Mouse (Mus musculus) myocyte (in vitro differentiated cells): ENCODE results near the gene Ube2d1. TPM values are rescaled to one million over a fixed set of nuclear protein-coding genes. Genes with fewer than 3 reads are reported as not detected.

Experiments used
- H3K27me3 ChIP-seq: one replicate; pipeline ENCODE4 v1.6.1; 2011; ENCODE audit not compliant: control insufficient read depth, insufficient read depth, insufficient read length
- H3K36me3 ChIP-seq: one replicate; pipeline ENCODE4 v1.6.1; 2011; ENCODE audit not compliant: control insufficient read depth, insufficient read depth
- H3K4me2 ChIP-seq: one replicate; pipeline ENCODE4 v1.6.1; 2011; ENCODE audit warnings: low read depth, control low read depth
- H3K4me3 ChIP-seq: one replicate; pipeline ENCODE4 v1.5.1; 2011; ENCODE audit warnings: mild to moderate bottlenecking, control low read depth, moderate library complexity
- H3K79me2 ChIP-seq: one replicate; pipeline ENCODE4 v1.6.1; 2011; ENCODE audit not compliant: control insufficient read depth, insufficient read depth
- H3ac ChIP-seq: one replicate; pipeline ENCODE4 v1.6.1; 2011; ENCODE audit not compliant: control insufficient read depth, insufficient read length
- CEBPB ChIP-seq: IDR thresholded peaks from 2 replicates; pipeline ENCODE4 v1.6.1; 2011; ENCODE audit warnings: mild to moderate bottlenecking, moderate library complexity; ENCODE audit not compliant: poor library complexity, insufficient read depth, severe bottlenecking
- E2F4 ChIP-seq: IDR thresholded peaks from one replicate; pipeline ENCODE4 v1.6.1; 2011; ENCODE audit warnings: mild to moderate bottlenecking, control low read depth, moderate library complexity; ENCODE audit not compliant: insufficient read depth
- MAX ChIP-seq: IDR thresholded peaks from one replicate; pipeline ENCODE4 v1.6.1; 2011; ENCODE audit warnings: low read depth, mild to moderate bottlenecking, control low read depth
- MYOD1 ChIP-seq, 3 experiments: IDR thresholded peaks; one replicate each; pipeline ENCODE4 v1.6.1; 2011; ENCODE audit warnings: control low read depth in 2 of 3, low read depth in 2 of 3, mild to moderate bottlenecking in 2 of 3, moderate library complexity in 1 of 3; ENCODE audit not compliant: insufficient read length in 2 of 3, control insufficient read depth in 1 of 3
- MYOG ChIP-seq, 3 experiments: IDR thresholded peaks; one replicate each; pipeline ENCODE4 v1.6.1; 2011; ENCODE audit warnings: control low read depth in 2 of 3, low read depth in 2 of 3, mild to moderate bottlenecking in 2 of 3; ENCODE audit not compliant: insufficient read length in 2 of 3, control insufficient read depth in 1 of 3, insufficient read depth in 1 of 3
- POLR2A ChIP-seq: IDR thresholded peaks from one replicate; pipeline ENCODE4 v1.6.1; 2011; ENCODE audit warnings: low read depth, mild to moderate bottlenecking, control low read depth, moderate library complexity; ENCODE audit not compliant: insufficient read length
- POLR2AphosphoS2 ChIP-seq: IDR thresholded peaks from one replicate; pipeline ENCODE4 v1.6.1; 2011; ENCODE audit warnings: low read depth, control low read depth; ENCODE audit not compliant: insufficient read length
- REST ChIP-seq: IDR thresholded peaks from one replicate; pipeline ENCODE4 v1.6.1; 2011; ENCODE audit warnings: mild to moderate bottlenecking, control low read depth, moderate library complexity; ENCODE audit not compliant: insufficient read depth, insufficient read length
- SRF ChIP-seq: IDR thresholded peaks from one replicate; pipeline ENCODE4 v1.6.1; 2011; ENCODE audit warnings: low read depth; ENCODE audit not compliant: control insufficient read depth, insufficient read length
- TCF12 ChIP-seq: IDR thresholded peaks from one replicate; pipeline ENCODE4 v1.6.1; 2011; ENCODE audit warnings: mild to moderate bottlenecking, control low read depth; ENCODE audit not compliant: poor library complexity, insufficient read depth, severe bottlenecking
- TCF3 ChIP-seq: IDR thresholded peaks from one replicate; pipeline ENCODE4 v1.6.1; 2011; ENCODE audit warnings: low read depth, control low read depth; ENCODE audit not compliant: insufficient read length
- USF1 ChIP-seq: IDR thresholded peaks from one replicate; pipeline ENCODE4 v1.6.1; 2011; ENCODE audit warnings: low read depth, mild to moderate bottlenecking, control low read depth, moderate library complexity
- polyA plus RNA-seq: library from polyadenylated mRNA; unstranded; fragments of >200 nt; fragmentation: generic; extraction: Trizol; gene quantifications from one replicate; pipeline ENCODE4 v1.2.1, GENCODE M21; 2012; ENCODE audit warnings: missing spikeins

The Ube2d1 gene
- polyA plus RNA-seq, 1 experiment, result 69.3 TPM

DNA sequence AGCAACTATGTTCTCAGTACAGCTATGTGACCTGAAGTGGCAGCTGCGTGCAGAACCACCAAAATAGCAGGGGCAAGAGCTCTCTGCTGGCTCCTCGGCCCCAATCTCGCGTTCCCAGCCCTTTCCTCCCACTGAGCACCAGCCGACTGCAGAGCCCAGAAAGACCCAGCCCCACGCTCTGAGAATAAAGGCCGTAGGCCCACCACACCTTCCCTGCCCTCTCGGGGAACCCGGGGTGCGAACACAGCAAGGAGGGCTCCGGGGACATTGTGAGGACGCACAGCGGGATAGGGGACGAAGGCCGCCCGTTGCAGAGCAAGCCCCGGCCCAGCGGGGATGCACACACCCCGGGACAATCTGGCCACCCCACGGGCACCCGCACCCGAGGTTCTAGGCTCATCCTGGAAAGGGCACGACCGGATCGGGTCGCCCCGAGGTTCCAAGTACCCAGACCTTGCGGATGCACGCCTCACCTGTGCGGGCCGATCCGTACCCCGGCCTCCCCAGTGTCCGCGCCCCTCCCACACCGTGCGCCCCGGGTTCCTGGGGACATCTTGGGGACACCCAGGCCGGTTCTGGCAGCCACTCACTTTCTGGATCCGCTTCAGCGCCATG lies 444 bp downstream of the Ube2d1 start:
- Histone ChIP-seq H3K4me3 (peak overlapping the region; percentile 80), H3ac (peak overlapping the region; percentile 66), H3K27me3 (no peaks in the 10 kb centered on the region), H3K79me2 (peaks cover 52% of the 10 kb centered on the region), H3K36me3 (no peaks in the 10 kb centered on the region), H3K4me2 (peak overlapping the region; percentile 68)
- TF ChIP-seq TCF12, result no peak
- TF ChIP-seq MYOD1 (IDR thresholded peaks at IDR 0.05; ENCODE audit: control insufficient read depth in 1 of 3, insufficient read length in 2 of 3, low read depth in 2 of 3), result peak; percentile 50 to 71 (median 54)
- TF ChIP-seq MYOG (IDR thresholded peaks at IDR 0.05; ENCODE audit: control insufficient read depth in 1 of 3, insufficient read depth in 1 of 3, insufficient read length in 2 of 3, low read depth in 2 of 3), result peak in 2 of 3 experiments; percentile 61 to 71

GRCm38 (mm10) chr10:71284131-71284510 lies 941 bp downstream of the Ube2d1 start:
- Histone ChIP-seq H3K4me3 (peak overlapping the region; percentile 80), H3ac (peak overlapping the region; percentile 66), H3K36me3 (no peaks in the 10 kb centered on the region), H3K27me3 (no peaks in the 10 kb centered on the region), H3K79me2 (peaks cover 57% of the 10 kb centered on the region), H3K4me2 (peak overlapping the region; percentile 68)
- TF ChIP-seq REST (no peak), TCF12 (no peak), SRF (no peak), POLR2A (no peak), E2F4 (no peak), CEBPB (no peak), USF1 (no peak), MYOD1 (IDR thresholded peaks at IDR 0.05; ENCODE audit: control insufficient read depth in 1 of 3, insufficient read length in 2 of 3, low read depth in 2 of 3) (no peak), POLR2AphosphoS2 (no peak), MYOG (IDR thresholded peaks at IDR 0.05; ENCODE audit: control insufficient read depth in 1 of 3, insufficient read depth in 1 of 3, insufficient read length in 2 of 3, low read depth in 2 of 3) (no peak), MAX (no peak), TCF3 (no peak)

GRCm38 (mm10) chr10:71273008-71273739 lies 11.9 kb downstream of the Ube2d1 start:
- no peaks in the 10 kb centered on the region for H3K36me3 ChIP-seq
- H3K79me2 ChIP-seq, result peaks cover 91% of the 10 kb centered on the region

GRCm38 (mm10) chr10:71267973-71268372 lies 17.1 kb downstream of the Ube2d1 start:
- no peaks in the 10 kb centered on the region for H3K36me3 ChIP-seq
- no peak overlapping the region for H3K4me3 ChIP-seq
- H3K27me3 ChIP-seq, result no peaks in the 10 kb centered on the region
- H3ac ChIP-seq, result no peak overlapping the region
- H3K79me2 ChIP-seq, result peaks cover 79% of the 10 kb centered on the region
- no peak for TF ChIP-seq TCF3
- TF ChIP-seq CEBPB, result no peak
- TF ChIP-seq POLR2A, result no peak
- TF ChIP-seq E2F4, result no peak
- TF ChIP-seq USF1, result no peak
- no peak for TF ChIP-seq POLR2AphosphoS2
- no peak for TF ChIP-seq MYOD1 (IDR thresholded peaks at IDR 0.05; ENCODE audit: control insufficient read depth in 1 of 3, insufficient read length in 2 of 3, low read depth in 2 of 3)
- TF ChIP-seq REST, result no peak
- no peak for TF ChIP-seq MYOG (IDR thresholded peaks at IDR 0.05; ENCODE audit: control insufficient read depth in 1 of 3, insufficient read depth in 1 of 3, insufficient read length in 2 of 3, low read depth in 2 of 3)
- TF ChIP-seq SRF, result no peak
- TF ChIP-seq TCF12, result no peak
- TF ChIP-seq MAX, result no peak
- no peak overlapping the region for H3K4me2 ChIP-seq

More at GRCm38 (mm10) chr10:71273008-71273739, 11.9 kb downstream of the Ube2d1 start:
- no peak for TF ChIP-seq SRF
- no peak for TF ChIP-seq CEBPB
- TF ChIP-seq MYOG (IDR thresholded peaks at IDR 0.05; ENCODE audit: control insufficient read depth in 1 of 3, insufficient read depth in 1 of 3, insufficient read length in 2 of 3, low read depth in 2 of 3), result no peak
- TF ChIP-seq MAX, result no peak
- TF ChIP-seq POLR2A, result no peak
- TF ChIP-seq TCF12, result no peak
- no peak for TF ChIP-seq USF1
- no peak for TF ChIP-seq REST
- TF ChIP-seq E2F4, result no peak
- no peak for TF ChIP-seq POLR2AphosphoS2
- no peak for TF ChIP-seq TCF3
- no peak for TF ChIP-seq MYOD1 (IDR thresholded peaks at IDR 0.05; ENCODE audit: control insufficient read depth in 1 of 3, insufficient read length in 2 of 3, low read depth in 2 of 3)
- H3K27me3 ChIP-seq, result no peaks in the 10 kb centered on the region
- H3K4me2 ChIP-seq, result no peak overlapping the region
- no peak overlapping the region for H3K4me3 ChIP-seq
- H3ac ChIP-seq, result no peak overlapping the region
